Mouse (Mus musculus) hindbrain, embryonic 14.5 days (tissue): ENCODE results near the gene Clpx. TPM values are rescaled to one million over a fixed set of nuclear protein-coding genes. Genes with fewer than 3 reads are reported as not detected.
A peak's percentile ranks its signal among the peaks of the same experiment; 100 is the strongest.
"Not testable (repeated sequence)": the region's sequence is repeated elsewhere in the genome, so short reads cannot be mapped to it uniquely, and the experiment has no call there.

Experiments used
- ATAC-seq: fragments of 200-750 bp; cut with Nextera tagmentation; 2 replicates; pipeline ENCODE4 v1.8.0; 2017; ENCODE audit warnings: moderate number of reproducible peaks, mild to moderate bottlenecking, moderate TSS enrichment, moderate library complexity; ENCODE audit not compliant: low FRiP score
- DNase-seq: peaks from one replicate; pipeline ENCODE4 v3.0.0-alpha.2; 2015; ENCODE audit warnings: low spot score
- H3K27ac ChIP-seq: fragments of 300-500 bp; sonication (generic); 2 replicates; pipeline ENCODE4 v1.5.1; 2014; ENCODE audit warnings: mild to moderate bottlenecking, moderate library complexity
- H3K27me3 ChIP-seq: fragments of 300-500 bp; sonication (generic); 2 replicates; pipeline ENCODE4 v1.6.1; 2014; ENCODE audit warnings: mild to moderate bottlenecking, low read length, mixed read lengths; ENCODE audit not compliant: control insufficient read depth, insufficient read depth
- H3K36me3 ChIP-seq: fragments of 300-500 bp; sonication (generic); replicated peaks from 2 replicates; pipeline ENCODE4 v1.6.1; 2014; ENCODE audit not compliant: control insufficient read depth, insufficient read depth
- H3K4me1 ChIP-seq: fragments of 300-500 bp; sonication (generic); replicated peaks from 2 replicates; pipeline ENCODE4 v1.6.1; 2014; ENCODE audit warnings: antibody characterized with exemption, low read length, mixed read lengths; ENCODE audit not compliant: control insufficient read depth, insufficient read depth
- H3K4me2 ChIP-seq: fragments of 300-500 bp; sonication (generic); replicated peaks from 2 replicates; pipeline ENCODE4 v1.6.1; 2014; ENCODE audit warnings: mild to moderate bottlenecking, moderate library complexity
- H3K4me3 ChIP-seq: fragments of 300-500 bp; sonication (generic); replicated peaks from 2 replicates; pipeline ENCODE4 v1.5.1; 2014; ENCODE audit warnings: mild to moderate bottlenecking, low read length
- H3K9ac ChIP-seq: fragments of 300-500 bp; sonication (generic); 2 replicates; pipeline ENCODE4 v1.6.1; 2014
- H3K9me3 ChIP-seq: fragments of 300-500 bp; sonication (generic); 2 replicates; pipeline ENCODE4 v1.6.1; 2016; ENCODE audit warnings: low read length; ENCODE audit not compliant: control insufficient read depth
- WGBS: fragments of 180-500 bp; shearing (Covaris S2); extraction: QIAGEN DNeasy Blood & Tissue Kit; methylation state at CpG from one replicate; pipeline ENCODE4 v1.1.7; 2014; 5-methylcytosine and 5-hydroxymethylcytosine counted together
- polyA plus RNA-seq: library from polyadenylated mRNA; unstranded; fragments of >200 nt; fragmentation: Nextera tagmentation; extraction: Ambion mirVana; gene quantifications from 2 replicates; pipeline ENCODE4 v1.2.1, GENCODE M21; 2014

Gene Clpx
- polyA plus RNA-seq, 1 experiment from 2014 or later, result 43.7 TPM

DNA sequence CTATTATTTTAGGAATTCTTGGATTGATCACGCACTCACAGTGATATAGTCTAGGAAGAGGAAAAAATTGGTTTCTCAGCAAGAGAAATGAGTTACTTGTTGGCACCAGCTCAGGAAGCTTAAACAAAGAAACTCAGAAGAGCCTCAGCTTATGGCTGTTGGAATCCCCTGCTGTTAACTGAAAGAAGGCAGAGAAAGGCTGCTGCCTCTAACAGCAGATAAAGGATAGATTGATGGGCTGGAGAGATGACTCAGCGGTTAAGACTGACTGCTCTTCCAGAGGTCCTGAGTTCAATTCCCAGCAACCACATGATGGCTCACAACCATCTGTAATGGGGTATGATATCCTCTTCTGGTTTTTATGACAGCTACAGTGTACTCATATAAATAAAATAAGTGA, 33.3 kb downstream of the Clpx start:
- ATAC-seq (no peak), DNase-seq (no peak)
- Histone ChIP-seq H3K9ac (no peak overlapping the region), H3K4me3 (no peak overlapping the region), H3K36me3 (peaks cover 85% of the 10 kb centered on the region), H3K9me3 (no peaks in the 10 kb centered on the region), H3K4me2 (no peak overlapping the region), H3K4me1 (no peaks in the 10 kb centered on the region), H3K27me3 (no peaks in the 10 kb centered on the region), H3K27ac (no peak overlapping the region)
- 91% methylated on average over 2 of the region's 2 CpGs for whole genome bisulfite sequencing

GRCm38 (mm10) chr9:65333958-65334357, 39.9 kb downstream of the Clpx start:
- 95% methylated on average over 5 of the region's 5 CpGs for WGBS

DNA sequence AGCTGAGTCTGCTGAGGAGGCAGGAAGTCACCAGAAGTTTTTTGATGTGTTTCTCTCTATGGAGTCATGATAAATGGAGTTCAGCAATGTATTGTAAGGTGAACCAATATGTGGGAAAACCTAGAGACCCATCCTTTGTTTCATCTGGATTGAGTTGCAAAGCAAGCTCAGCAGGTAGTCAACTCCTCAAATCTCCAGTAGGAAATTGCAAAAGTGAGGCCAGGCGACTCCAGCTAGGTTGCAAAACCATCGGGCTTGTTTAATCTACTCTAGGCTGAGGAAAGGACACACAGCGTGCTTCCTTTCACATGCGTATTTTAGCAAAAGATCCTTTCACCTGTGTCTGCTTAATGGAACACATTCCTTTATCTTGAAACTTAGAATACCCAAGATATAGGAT, 45.1 kb downstream of the Clpx start:
- H3K27ac ChIP-seq, result no peak overlapping the region
- H3K4me2 ChIP-seq, result no peak overlapping the region
- H3K27me3 ChIP-seq, result no peaks in the 10 kb centered on the region
- H3K4me1 ChIP-seq, result no peaks in the 10 kb centered on the region
- H3K9me3 ChIP-seq, result no peaks in the 10 kb centered on the region
- H3K36me3 ChIP-seq, result no peaks in the 10 kb centered on the region
- H3K4me3 ChIP-seq, result no peak overlapping the region
- no peak overlapping the region for H3K9ac ChIP-seq
- 87% methylated on average over 4 of the region's 4 CpGs for WGBS
- ATAC-seq (no peak), DNase-seq (no peak)

More at GRCm38 (mm10) chr9:65333958-65334357, 39.9 kb downstream of the Clpx start:
- Histone ChIP-seq H3K4me1 (no peaks in the 10 kb centered on the region), H3K9me3 (no peaks in the 10 kb centered on the region), H3K4me3 (no peak overlapping the region), H3K27me3 (no peaks in the 10 kb centered on the region), H3K27ac (no peak overlapping the region), H3K4me2 (no peak overlapping the region), H3K9ac (no peak overlapping the region), H3K36me3 (peaks cover 22% of the 10 kb centered on the region)
- DNase-seq (no peak), ATAC-seq (no peak)

DNA sequence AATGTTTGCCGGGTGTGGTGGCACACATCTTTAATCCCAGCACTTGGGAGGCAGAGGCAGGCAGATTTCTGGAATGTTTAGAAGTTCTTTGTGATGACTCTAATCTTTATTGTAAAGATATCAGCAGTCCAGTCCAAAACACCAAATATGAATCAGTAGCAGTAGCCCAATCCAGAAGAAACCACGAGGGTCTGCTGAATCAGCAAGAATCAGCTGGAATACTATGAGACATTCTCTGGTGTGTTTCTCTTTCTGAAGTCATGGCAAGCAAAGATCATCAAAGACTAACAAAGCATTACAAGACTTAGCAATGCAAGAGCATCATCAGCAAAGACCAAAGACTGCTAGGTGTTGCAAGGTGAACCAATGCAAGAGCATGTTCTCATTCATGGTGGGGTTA, 46.4 kb downstream of the Clpx start:
- Histone ChIP-seq H3K36me3 (no peaks in the 10 kb centered on the region), H3K4me2 (no peak overlapping the region), H3K9ac (no peak overlapping the region), H3K27ac (no peak overlapping the region), H3K4me1 (no peaks in the 10 kb centered on the region), H3K27me3 (no peaks in the 10 kb centered on the region), H3K4me3 (no peak overlapping the region), H3K9me3 (no peaks in the 10 kb centered on the region)
- WGBS, result 90% methylated on average over 2 of the region's 2 CpGs
- ATAC-seq (no peak), DNase-seq (no peak)

DNA sequence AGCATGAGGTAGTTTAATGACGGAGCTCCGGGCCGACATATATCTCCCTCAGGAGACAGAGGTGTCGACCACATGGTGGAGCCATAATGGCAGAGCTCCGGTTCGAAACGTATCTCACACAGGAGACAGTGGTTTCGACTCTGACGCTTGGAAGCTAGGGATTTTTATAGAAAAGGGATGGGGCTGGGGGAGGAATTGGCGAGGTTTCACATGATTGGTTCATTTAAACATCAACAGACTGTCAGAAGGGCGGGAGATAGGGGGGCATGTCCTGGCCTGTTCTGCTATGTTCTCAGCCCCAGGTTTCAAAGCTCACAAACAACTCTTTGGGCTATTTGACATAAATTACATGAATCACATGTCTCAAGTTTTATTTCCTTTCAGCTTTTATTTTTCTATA, 51.4 kb downstream of the Clpx start:
- 63% methylated on average over 11 of the region's 11 CpGs for WGBS

GRCm38 (mm10) chr9:65345854-65346475, 51.9 kb downstream of the Clpx start, which contains the start of gene Pdcd7:
Gene Pdcd7 (plus strand): TSS chr9:65346104.
- peak within 1 kb of the TSS; percentile 96 for H3K9ac ChIP-seq
- DNase-seq, result peak; percentile 99
- WGBS, result 1% methylated on average over 53 of the region's 59 CpGs

More for the DNA sequence above, 51.4 kb downstream of the Clpx start:
- Histone ChIP-seq H3K4me2 (peak overlapping the region; percentile 91), H3K4me3 (peak overlapping the region; percentile 99), H3K9ac (peak overlapping the region; percentile 96), H3K4me1 (peaks cover 15% of the 10 kb centered on the region), H3K27ac (peak overlapping the region; percentile 92)
- ATAC-seq, result peak; percentile 24; the same call in 1 of the 2 replicates
- H3K9me3 ChIP-seq, H3K36me3 ChIP-seq, H3K27me3 ChIP-seq, DNase-seq: not testable (repeated sequence)

GRCm38 (mm10) chr9:65346476-65347111, 52.5 kb downstream of the Clpx start:
- DNase-seq (no peak), ATAC-seq (peak; percentile 62)
- Histone ChIP-seq H3K9ac (peak overlapping the region; percentile 96), H3K27ac (peak overlapping the region; percentile 92), H3K27me3 (no peaks in the 10 kb centered on the region), H3K4me1 (peaks cover 15% of the 10 kb centered on the region), H3K4me2 (peak overlapping the region; percentile 91), H3K9me3 (no peaks in the 10 kb centered on the region), H3K36me3 (no peaks in the 10 kb centered on the region), H3K4me3 (peak overlapping the region; percentile 99)
- WGBS, result under 1% methylated on average over 73 of the region's 77 CpGs

More at GRCm38 (mm10) chr9:65345854-65346475, 51.9 kb downstream of the Clpx start, which contains the start of gene Pdcd7:
- ATAC-seq, result peak; percentile 96
- Histone ChIP-seq H3K27ac (peak within 1 kb of the TSS; percentile 92), H3K4me3 (peak within 1 kb of the TSS; percentile 99), H3K27me3 (no peaks in the 10 kb centered on the region), H3K9me3 (no peaks in the 10 kb centered on the region), H3K4me1 (peaks cover 15% of the 10 kb centered on the region), H3K36me3 (no peaks in the 10 kb centered on the region), H3K4me2 (peak within 1 kb of the TSS; percentile 91)

DNA sequence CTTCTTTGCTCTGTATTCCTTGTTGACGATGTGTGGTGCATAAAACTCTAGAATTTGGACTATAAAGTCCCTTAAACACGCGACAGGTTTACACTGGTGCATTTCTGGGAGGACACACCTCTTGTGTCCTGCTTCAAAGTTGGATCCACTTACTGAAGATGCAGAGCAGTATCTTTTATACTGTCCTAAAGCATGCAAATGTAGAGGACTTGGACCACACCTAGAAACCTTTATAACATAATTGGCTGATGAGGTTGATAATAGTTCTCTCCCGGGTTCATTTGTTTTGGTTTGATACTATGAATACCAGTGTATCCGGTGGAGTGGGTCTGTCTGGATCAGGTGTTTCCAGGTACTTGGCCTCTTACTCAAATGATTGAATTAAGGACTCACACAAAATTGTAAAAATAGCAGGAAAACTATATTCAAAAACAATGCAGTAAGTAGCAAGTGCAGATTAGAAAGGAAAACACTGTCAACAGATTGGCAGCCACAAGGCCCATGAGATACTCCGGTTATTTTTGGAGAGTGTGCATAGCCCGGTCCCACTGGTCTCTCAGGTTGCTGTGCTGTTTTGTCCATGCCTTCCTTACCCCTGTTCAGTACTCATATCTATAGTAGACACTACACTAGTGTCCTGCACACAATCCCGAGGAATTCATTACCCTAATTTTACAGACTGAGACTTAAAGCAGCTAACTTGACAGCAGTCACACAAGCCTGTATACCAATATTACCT, 53.2 kb downstream of the Clpx start:
- H3K9ac ChIP-seq, result peak overlapping the region; percentile 96
- H3K9me3 ChIP-seq, result no peaks in the 10 kb centered on the region
- H3K27ac ChIP-seq, result 0 out of 2 replicates have a peak overlapping the region, but pooled peaks have one; percentile 92
- H3K36me3 ChIP-seq, result no peaks in the 10 kb centered on the region
- H3K4me2 ChIP-seq, result peak overlapping the region; percentile 91
- no peaks in the 10 kb centered on the region for H3K27me3 ChIP-seq
- ATAC-seq, result no peak
- H3K4me3 ChIP-seq, result peak overlapping the region; percentile 99
- DNase-seq, result no peak
- 51% methylated on average over 8 of the region's 8 CpGs for WGBS
- peaks cover 15% of the 10 kb centered on the region for H3K4me1 ChIP-seq

DNA sequence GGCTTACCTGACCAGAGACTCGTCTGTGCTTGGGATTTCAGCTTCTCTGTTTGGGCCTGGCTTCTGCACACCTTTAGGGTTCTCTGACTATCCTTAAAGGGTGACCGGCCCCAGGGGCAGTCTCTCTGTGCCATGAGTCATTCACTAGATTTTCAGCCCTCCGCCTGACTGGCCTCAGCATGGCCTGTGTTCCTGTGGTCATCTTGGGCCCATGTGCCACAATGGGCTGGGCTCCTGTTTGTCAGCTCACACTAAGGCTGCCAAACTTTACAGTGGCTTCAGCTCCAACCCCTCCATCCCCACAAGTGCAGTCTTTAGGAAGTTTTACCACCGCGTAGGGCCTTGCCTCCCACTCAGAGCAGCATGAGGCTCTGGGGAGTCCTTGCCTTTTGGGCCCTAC, 59.2 kb downstream of the Clpx start:
- 90% methylated on average over 5 of the region's 5 CpGs for WGBS
- H3K9me3 ChIP-seq, result no peaks in the 10 kb centered on the region
- H3K9ac ChIP-seq, result no peak overlapping the region
- peaks cover 3% of the 10 kb centered on the region; the same call in 1 of the 2 replicates for H3K4me1 ChIP-seq
- H3K4me2 ChIP-seq, result no peak overlapping the region
- no peak overlapping the region for H3K4me3 ChIP-seq
- DNase-seq, result no peak
- no peak for ATAC-seq
- no peaks in the 10 kb centered on the region for H3K27me3 ChIP-seq
- no peak overlapping the region for H3K27ac ChIP-seq
- H3K36me3 ChIP-seq, result peaks cover 35% of the 10 kb centered on the region
